Mouse (Mus musculus) c-Kit-positive CD71-positive TER-119-positive erythroid progenitor cells, embryonic 14.5 days (primary cell): ENCODE results near the gene Vmn2r113.
"Not testable (repeated sequence)": the region's sequence is repeated elsewhere in the genome, so short reads cannot be mapped to it uniquely, and the experiment has no call there.

ENCODE experiments used
- DNase-seq: peaks from one replicate; pipeline ENCODE4 v3.0.0-alpha.2; 2013; ENCODE audit warnings: low spot score

The Vmn2r113 gene

DNA sequence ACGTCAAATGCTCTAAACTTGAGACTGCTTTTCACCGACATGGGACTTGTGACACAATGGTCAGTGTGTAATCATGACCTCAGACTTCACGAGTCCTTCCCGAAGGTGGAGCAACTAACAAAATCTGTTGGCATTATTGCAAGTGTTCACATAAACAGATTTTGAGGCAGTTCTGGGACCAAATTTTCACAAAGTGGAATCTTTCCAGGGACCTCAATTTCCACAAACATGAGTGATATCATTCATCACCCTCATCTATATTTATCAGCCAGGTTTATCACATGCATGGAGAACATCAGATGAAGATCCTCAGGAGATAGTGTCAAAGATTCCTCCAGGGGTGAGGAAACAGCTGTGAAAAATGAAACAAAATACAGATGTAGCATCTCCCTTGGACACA is at the start of gene Vmn2r113:
Vmn2r113 (plus strand) TSS at position 301 of the 400 bp plus-strand sequence.
- not testable (repeated sequence) for DNase-seq
